Mouse (Mus musculus): ENCODE measurements around the gene Clns1a. TPM values are rescaled to one million over a fixed set of nuclear protein-coding genes. Genes with fewer than 3 reads are reported as not detected.

Clns1a gene
- total RNA-seq, 2 experiments from 2014 or later, result 91.0 to 94.3 TPM

- no peak for TF ChIP-seq CTCF (conservative IDR thresholded peaks at IDR 0.05)
- Histone ChIP-seq H3K27ac (peak overlapping the region; percentile 88), H3K4me3 (0 out of 2 replicates have a peak overlapping the region, but pooled peaks have one; percentile 1)
- DNase-seq (ENCODE audit: low spot score in 2 of 2), result peak; percentile 42 to 66
These were observed 60.8 kb downstream of the Clns1a start for GRCm38 (mm10) chr7:97756967-97757881.

GRCm38 (mm10) chr7:97764591-97764990 is 68.2 kb downstream of the Clns1a start:
- H3K4me3 ChIP-seq, result no peak overlapping the region

GRCm38 (mm10) chr7:97765181-97765962 is 68.9 kb downstream of the Clns1a start:
- DNase-seq (ENCODE audit: low spot score in 2 of 2), result peak in 1 of 2 experiments; percentile 49
- no peak for TF ChIP-seq CTCF (conservative IDR thresholded peaks at IDR 0.05)
- Histone ChIP-seq H3K4me3 (no peak overlapping the region), H3K27ac (0 out of 2 replicates have a peak overlapping the region, but pooled peaks have one; percentile 1)

More at GRCm38 (mm10) chr7:97764591-97764990, 68.2 kb downstream of the Clns1a start:
- H3K27ac ChIP-seq, result 0 out of 2 replicates have a peak overlapping the region, but pooled peaks have one; percentile 1
- DNase-seq (ENCODE audit: low spot score in 2 of 2), result no peak
- no peak for TF ChIP-seq CTCF (conservative IDR thresholded peaks at IDR 0.05)

GRCm38 (mm10) chr7:97765963-97766347 is 69.5 kb downstream of the Clns1a start:
- H3K4me3 ChIP-seq, result no peak overlapping the region
- no peak for DNase-seq (ENCODE audit: low spot score in 2 of 2)
- TF ChIP-seq CTCF (conservative IDR thresholded peaks at IDR 0.05), result no peak
- H3K27ac ChIP-seq, result no peak overlapping the region

- no peak for TF ChIP-seq CTCF (conservative IDR thresholded peaks at IDR 0.05)
- no peak for DNase-seq (ENCODE audit: low spot score in 2 of 2)
- H3K4me3 ChIP-seq, result no peak overlapping the region
- H3K27ac ChIP-seq, result no peak overlapping the region
These were observed 70.2 kb downstream of the Clns1a start for GRCm38 (mm10) chr7:97766406-97767166.

- Histone ChIP-seq H3K27ac (no peak overlapping the region), H3K4me3 (no peak overlapping the region)
- no peak for TF ChIP-seq CTCF (conservative IDR thresholded peaks at IDR 0.05)
- DNase-seq (ENCODE audit: low spot score in 2 of 2), result no peak
These were observed 71.4 kb downstream of the Clns1a start for GRCm38 (mm10) chr7:97767841-97768240.

- DNase-seq (ENCODE audit: low spot score in 2 of 2), result no peak
- TF ChIP-seq CTCF (conservative IDR thresholded peaks at IDR 0.05), result no peak
- H3K27ac ChIP-seq, result no peak overlapping the region
These were observed 72.6 kb downstream of the Clns1a start for GRCm38 (mm10) chr7:97769020-97769419.

More at GRCm38 (mm10) chr7:97769020-97769419, 72.6 kb downstream of the Clns1a start:
- H3K4me3 ChIP-seq, result no peak overlapping the region

Other genes with a start within 250 kb of the Clns1a start
- gene Kctd14, start 245.3 kb upstream of the Clns1a start, total RNA-seq (2021), result 1 to 10 TPM; 4.7 to 5.3 TPM
- 10 to 100 TPM; 28.1 to 31.9 TPM for gene Ints4, start 215.7 kb upstream of the Clns1a start, total RNA-seq (2021)
- 10 to 100 TPM; 46.5 to 50.2 TPM for gene Aamdc, start 117.1 kb upstream of the Clns1a start, total RNA-seq (2021)
- 10 to 100 TPM; 46.0 to 50.3 TPM for gene Rsf1, start 116.7 kb upstream of the Clns1a start, total RNA-seq (2021)
- 10 to 100 TPM; 37.7 to 38.9 TPM for gene Aqp11, start 41.7 kb downstream of the Clns1a start, total RNA-seq (2021)
- 100 to 1,000 TPM; 209 to 219 TPM for gene Pak1, start 91.9 kb downstream of the Clns1a start, total RNA-seq (2021)
- gene Gdpd4, start 223.3 kb downstream of the Clns1a start, total RNA-seq (2021), result not detected